Mouse (Mus musculus): Measurements from ENCODE around the gene Chd1l. TPM values are rescaled to one million over a fixed set of nuclear protein-coding genes. Genes with fewer than 3 reads are reported as not detected.
A peak's percentile ranks its signal among the peaks of the same experiment; 100 is the strongest.

Chd1l gene
- total RNA-seq (2021), result 10 to 100 TPM; 11.7 to 11.8 TPM
- long read RNA-seq, experiment 1, transcript Chd1l-201 (23 exons, 3,008 nt), result major isoform, 16 of 34 reads
- long read RNA-seq, experiment 1, partial matches to known transcripts, result 1 of 34 reads
- long read RNA-seq, experiment 1, other reads (novel, unspliced or antisense), result 17 of 34 reads
- long read RNA-seq, experiment 2, transcript Chd1l-201 (23 exons, 3,008 nt), result major isoform, 14 of 35 reads
- long read RNA-seq, experiment 2, partial matches to known transcripts, result 3 of 35 reads
- long read RNA-seq, experiment 2, other reads (novel, unspliced or antisense), result 18 of 35 reads

GRCm38 (mm10) chr3:97609845-97610410, at the start of gene Chd1l:
Gene Chd1l (minus strand): TSS chr3:97610203.
- DNase-seq, result peak; percentile 94

- no peak for DNase-seq
Observed at GRCm38 (mm10) chr3:97659746-97660145, 49.7 kb upstream of the Chd1l start.

GRCm38 (mm10) chr3:97658426-97659193, 48.6 kb upstream of the Chd1l start:
- DNase-seq, result no peak

- peak; percentile 100 for DNase-seq
Observed at GRCm38 (mm10) chr3:97657655-97658411, 47.8 kb upstream of the Chd1l start, which contains the start of gene Prkab2. Gene Prkab2 (plus strand): TSS chr3:97658193.

- DNase-seq, result no peak
Observed at GRCm38 (mm10) chr3:97654901-97655300, 44.9 kb upstream of the Chd1l start.

GRCm38 (mm10) chr3:97653781-97654180, 43.8 kb upstream of the Chd1l start:
- DNase-seq, result no peak

GRCm38 (mm10) chr3:97651604-97652003, 41.6 kb upstream of the Chd1l start:
- DNase-seq, result no peak

GRCm38 (mm10) chr3:97649469-97649868, 39.5 kb upstream of the Chd1l start:
- no peak for DNase-seq

- no peak for DNase-seq
Observed at GRCm38 (mm10) chr3:97649022-97649421, 39.0 kb upstream of the Chd1l start.

- DNase-seq, result no peak
Observed at GRCm38 (mm10) chr3:97648518-97648917, 38.5 kb upstream of the Chd1l start.

GRCm38 (mm10) chr3:97642001-97642400, 32.0 kb upstream of the Chd1l start:
- DNase-seq, result no peak

GRCm38 (mm10) chr3:97641396-97641795, 31.4 kb upstream of the Chd1l start:
- no peak for DNase-seq

- DNase-seq, result peak; percentile 64
Observed at GRCm38 (mm10) chr3:97634288-97634761, 24.3 kb upstream of the Chd1l start.

GRCm38 (mm10) chr3:97633456-97633855, 23.5 kb upstream of the Chd1l start:
- DNase-seq, result no peak

GRCm38 (mm10) chr3:97631258-97631860, 21.4 kb upstream of the Chd1l start:
- DNase-seq, result no peak

GRCm38 (mm10) chr3:97630746-97631145, 20.7 kb upstream of the Chd1l start:
- no peak for DNase-seq

GRCm38 (mm10) chr3:97629941-97630340, 19.9 kb upstream of the Chd1l start:
- DNase-seq, result no peak

GRCm38 (mm10) chr3:97628391-97629001, 18.5 kb upstream of the Chd1l start, which contains the start of gene Fmo5:
Gene Fmo5 (plus strand): TSS chr3:97628804.
- DNase-seq, result peak; percentile 52

GRCm38 (mm10) chr3:97627893-97628292, 17.9 kb upstream of the Chd1l start:
- DNase-seq, result no peak

- no peak for DNase-seq
Observed at GRCm38 (mm10) chr3:97624611-97625010, 14.6 kb upstream of the Chd1l start.

GRCm38 (mm10) chr3:97620657-97621056, 10.7 kb upstream of the Chd1l start:
- no peak for DNase-seq
